In genomic region chr5:99399855-99400626, GRCm38 (mm10) we compare ENCODE assay signal across 16 mouse cellular contexts.
DNase-seq lines count a peak whose midpoint lies in the region; ATAC-seq and TF ChIP-seq lines count a peak whose summit lies in the region.
"Had no signal": no experiment of that assay in that cellular context is flagged by ENCODE, and none has a peak within 500 bp of the region (broad histone marks: within the 10 kb centered on the region; RNA-seq: fewer than 3 reads in every experiment).

No protein-coding gene starts in this region.

- H3K79me2 ChIP-seq in heart, adult 2 months (replicated peaks; ENCODE audit: control insufficient read depth, insufficient read depth, low read length): no peaks in the 10 kb centered on the region

- H3K27ac ChIP-seq in heart, adult 2 months: no peak overlapping the region
- H3K27ac ChIP-seq in liver, postnatal 0 days (ENCODE audit: low read depth): peak overlapping the region; percentile 36; the same call in 1 of the 2 replicates
- H3K27ac ChIP-seq: heart, embryonic 13.5 days; liver, embryonic 14.5 days had no signal

- peak; percentile 77 for ATAC-seq in liver, postnatal 0 days
- ATAC-seq: hindbrain, embryonic 16.5 days had no signal

- H3K9me3 ChIP-seq in liver, postnatal 0 days (ENCODE audit: low read length): no peaks in the 10 kb centered on the region
- H3K9me3 ChIP-seq: heart, embryonic 13.5 days had no signal

- no peak for TF ChIP-seq POLR2A in heart, adult 2 months (IDR thresholded peaks at IDR 0.05; ENCODE audit: insufficient read depth, low read depth, low read length)

- DNase-seq in heart, adult 11 months: peak; percentile 90
- DNase-seq in heart, adult 2 months: no peak
- no peak for DNase-seq in liver, postnatal 0 days
- DNase-seq in liver: no peak
- peak; percentile 56 for DNase-seq in lung, postnatal 14 days
- DNase-seq in thymus, postnatal 4 days: no peak
- DNase-seq in urinary bladder, postnatal 36 days (ENCODE audit: low spot score in 2 of 2): no peak
- DNase-seq in layer of hippocampus, adult 8-10 months (ENCODE audit: low spot score in 2 of 2): no peak
- DNase-seq: adrenal gland, adult 8-10 months; cerebellum, postnatal 14 days; right cerebral cortex, postnatal 25 days had no signal

- WGBS in heart, adult 2 months: 53% methylated on average over 7 of the region's 7 CpGs
- WGBS in liver, postnatal 0 days (ENCODE audit: insufficient replicate concordance): 53% methylated on average over 7 of the region's 7 CpGs

- H3K9ac ChIP-seq in heart, adult 2 months (ENCODE audit: low read depth, low read length): no peak overlapping the region
- H3K9ac ChIP-seq in liver, postnatal 0 days (replicated peaks): no peak overlapping the region
- H3K9ac ChIP-seq: heart, embryonic 13.5 days; liver, embryonic 14.5 days had no signal

- no peaks in the 10 kb centered on the region for H3K27me3 ChIP-seq in heart, adult 2 months (ENCODE audit: control insufficient read depth, insufficient read depth, low read length)
- H3K27me3 ChIP-seq in liver, postnatal 0 days (ENCODE audit: insufficient read depth, low read length): no peaks in the 10 kb centered on the region
- H3K27me3 ChIP-seq: heart, embryonic 13.5 days had no signal

- TF ChIP-seq CTCF in heart, adult 2 months (IDR thresholded peaks at IDR 0.05): no peak
- no peak for TF ChIP-seq CTCF in liver, postnatal 0 days (IDR thresholded peaks at IDR 0.05; ENCODE audit: low read depth)

- H3K4me2 ChIP-seq in liver, postnatal 0 days (ENCODE audit: low read depth, low read length): no peak overlapping the region
- H3K4me2 ChIP-seq: heart, embryonic 13.5 days; midbrain, embryonic 11.5 days had no signal

- no peaks in the 10 kb centered on the region for H3K36me3 ChIP-seq in heart, adult 2 months (ENCODE audit: control insufficient read depth, insufficient read depth, low read length)
- H3K36me3 ChIP-seq in liver, postnatal 0 days (replicated peaks; ENCODE audit: insufficient read depth, low read length): no peaks in the 10 kb centered on the region
- H3K36me3 ChIP-seq: heart, embryonic 13.5 days had no signal

- H3K4me1 ChIP-seq in heart, adult 2 months (ENCODE audit: control insufficient read depth, insufficient read depth, low read length): peaks cover 1% of the 10 kb centered on the region; the same call in 1 of the 2 replicates
- peaks cover 17% of the 10 kb centered on the region for H3K4me1 ChIP-seq in liver, postnatal 0 days (ENCODE audit: insufficient read depth)

- intact Hi-C loops in heart, adult 2 months (cut with DNase I): no loop called here

- no peak overlapping the region for H3K4me3 ChIP-seq in heart, adult 2 months
- H3K4me3 ChIP-seq in liver, postnatal 0 days (ENCODE audit: low read depth, low read length): no peak overlapping the region
- H3K4me3 ChIP-seq: heart, embryonic 13.5 days; myocyte had no signal

- TF ChIP-seq EP300 in heart, adult 2 months (IDR thresholded peaks at IDR 0.05; ENCODE audit: insufficient read depth, low read depth, low read length): no peak
- no peak for TF ChIP-seq EP300 in liver, postnatal 0 days (IDR thresholded peaks at IDR 0.05; ENCODE audit: low read depth)

Comparison
In these comparisons a context has a peak if more than half of its experiments do, and no peak if none do; other contexts are left out.
1. DNase-seq: peak in heart, adult 11 months (single experiment) and lung, postnatal 14 days (single experiment); none in heart, adult 2 months (0 of 2), liver, postnatal 0 days (single experiment), liver (single experiment), thymus, postnatal 4 days (single experiment), urinary bladder, postnatal 36 days (0 of 2) and layer of hippocampus, adult 8-10 months (0 of 2).